Mouse (Mus musculus): ENCODE measurements at regions not wholly inside any gene's neighbourhood (a gene's known extent, or its start where the extent isn't known, plus 50 kb on each side); places are given as distances from the start of the nearest gene placed in this dataset.

DNA sequence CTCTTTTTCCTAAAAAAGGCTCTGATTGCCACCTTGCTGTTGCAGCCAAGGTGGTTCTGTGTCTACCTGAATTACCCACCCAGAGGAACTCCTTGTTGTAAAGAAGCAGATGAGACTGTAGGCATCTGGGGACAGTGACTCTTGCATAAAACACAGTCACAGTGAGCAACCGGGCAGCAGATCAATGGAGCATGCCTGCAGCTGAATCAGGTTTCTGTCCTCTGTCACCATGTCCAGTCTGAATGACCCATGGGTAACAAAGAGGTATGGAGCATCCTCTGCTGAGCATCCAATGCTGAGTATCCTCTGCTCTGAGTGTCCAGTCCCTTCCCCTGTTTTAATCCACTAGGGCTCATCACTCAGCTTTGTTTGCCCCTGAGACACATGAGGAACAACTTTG lies 172.1 kb upstream of the Ankrd50 start:
- Histone ChIP-seq H3K27me3 (replicated peaks; ENCODE audit: control insufficient read depth, insufficient read depth, low read length) (no peaks in the 10 kb centered on the region), H3K27ac (ENCODE audit: insufficient read depth, low read depth, low read length) (no peak overlapping the region), H3K4me3 (ENCODE audit: insufficient read depth, low read depth, low read length) (no peak overlapping the region), H3K36me3 (ENCODE audit: control insufficient read depth, insufficient read depth, low read length) (no peaks in the 10 kb centered on the region), H3K4me1 (ENCODE audit: control insufficient read depth, insufficient read depth, low read length) (no peaks in the 10 kb centered on the region)
- 56% methylated on average over 1 of the region's 1 CpGs for WGBS
- no peak for DNase-seq
- TF ChIP-seq CTCF (conservative IDR thresholded peaks at IDR 0.05; ENCODE audit: insufficient read depth, insufficient read length, low read depth, low read length) (no peak), POLR2A (IDR thresholded peaks at IDR 0.05; ENCODE audit: low read depth, low read length) (no peak)

DNA sequence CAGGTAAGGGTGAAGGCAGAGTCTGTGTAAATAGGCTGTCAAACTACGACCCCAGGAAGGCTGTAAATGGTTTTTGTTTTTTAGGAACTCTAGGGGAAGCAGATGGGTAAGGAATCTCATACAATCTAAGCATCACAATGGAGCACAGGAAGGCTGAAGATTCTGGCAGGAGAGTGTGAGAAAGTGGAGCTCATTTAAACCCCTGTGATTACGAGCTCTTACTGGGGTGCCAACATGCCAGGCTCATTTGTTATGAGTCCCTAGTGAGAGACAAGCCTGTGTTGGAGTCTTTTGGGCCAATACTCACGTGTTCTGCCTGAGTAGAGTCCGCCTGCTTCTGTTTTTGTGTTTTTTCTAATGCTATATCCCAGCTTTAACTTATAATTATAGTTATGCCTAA lies 169.3 kb upstream of the Ankrd50 start:
- DNase-seq: no peak
- H3K4me1 ChIP-seq (ENCODE audit: control insufficient read depth, insufficient read depth, low read length): no peaks in the 10 kb centered on the region
- 76% methylated on average over 4 of the region's 4 CpGs for WGBS
- no peaks in the 10 kb centered on the region for H3K36me3 ChIP-seq (ENCODE audit: control insufficient read depth, insufficient read depth, low read length)
- TF ChIP-seq CTCF (conservative IDR thresholded peaks at IDR 0.05; ENCODE audit: insufficient read depth, insufficient read length, low read depth, low read length): no peak
- no peak for TF ChIP-seq POLR2A (IDR thresholded peaks at IDR 0.05; ENCODE audit: low read depth, low read length)
- H3K4me3 ChIP-seq (ENCODE audit: insufficient read depth, low read depth, low read length): no peak overlapping the region
- no peak overlapping the region for H3K27ac ChIP-seq (ENCODE audit: insufficient read depth, low read depth, low read length)
- no peaks in the 10 kb centered on the region for H3K27me3 ChIP-seq (replicated peaks; ENCODE audit: control insufficient read depth, insufficient read depth, low read length)

GRCm38 (mm10) chr3:38652985-38653685 lies 168.5 kb upstream of the Ankrd50 start:
- Histone ChIP-seq H3K27me3 (replicated peaks; ENCODE audit: control insufficient read depth, insufficient read depth, low read length) (no peaks in the 10 kb centered on the region), H3K4me1 (ENCODE audit: control insufficient read depth, insufficient read depth, low read length) (no peaks in the 10 kb centered on the region), H3K4me3 (ENCODE audit: insufficient read depth, low read depth, low read length) (no peak overlapping the region), H3K27ac (ENCODE audit: insufficient read depth, low read depth, low read length) (no peak overlapping the region), H3K36me3 (ENCODE audit: control insufficient read depth, insufficient read depth, low read length) (no peaks in the 10 kb centered on the region)
- WGBS: 37% methylated on average over 5 of the region's 5 CpGs
- no peak for DNase-seq
- TF ChIP-seq CTCF (conservative IDR thresholded peaks at IDR 0.05; ENCODE audit: insufficient read depth, insufficient read length, low read depth, low read length) (no peak), POLR2A (IDR thresholded peaks at IDR 0.05; ENCODE audit: low read depth, low read length) (no peak)

DNA sequence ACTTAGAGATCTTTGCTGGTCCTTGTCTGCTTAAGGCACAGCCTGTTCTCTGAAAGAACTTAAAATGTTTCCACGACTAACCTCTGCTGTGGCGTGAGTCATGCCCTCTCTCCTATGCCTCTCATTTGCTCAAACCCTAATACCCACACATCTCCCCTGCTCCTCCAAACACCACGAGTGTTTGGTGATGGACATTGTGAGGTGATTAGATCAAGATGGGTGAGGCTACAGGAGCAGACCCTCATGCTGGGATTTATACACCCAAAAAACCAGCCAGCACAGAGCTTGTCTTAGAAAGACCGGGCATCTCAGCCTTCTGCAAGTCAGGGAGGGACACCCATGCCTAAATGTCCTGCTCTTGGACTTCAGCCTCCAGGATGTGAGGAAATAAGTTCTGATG lies 165.5 kb upstream of the Ankrd50 start:
- Histone ChIP-seq H3K4me3 (ENCODE audit: insufficient read depth, low read depth, low read length) (no peak overlapping the region), H3K27me3 (replicated peaks; ENCODE audit: control insufficient read depth, insufficient read depth, low read length) (no peaks in the 10 kb centered on the region), H3K27ac (ENCODE audit: insufficient read depth, low read depth, low read length) (no peak overlapping the region), H3K4me1 (ENCODE audit: control insufficient read depth, insufficient read depth, low read length) (no peaks in the 10 kb centered on the region), H3K36me3 (ENCODE audit: control insufficient read depth, insufficient read depth, low read length) (no peaks in the 10 kb centered on the region)
- WGBS: 80% methylated on average over 4 of the region's 4 CpGs
- no peak for DNase-seq
- TF ChIP-seq CTCF (conservative IDR thresholded peaks at IDR 0.05; ENCODE audit: insufficient read depth, insufficient read length, low read depth, low read length) (no peak), POLR2A (IDR thresholded peaks at IDR 0.05; ENCODE audit: low read depth, low read length) (no peak)

- H3K36me3 ChIP-seq (ENCODE audit: control insufficient read depth, insufficient read depth, low read length): no peaks in the 10 kb centered on the region
- no peak for TF ChIP-seq CTCF (conservative IDR thresholded peaks at IDR 0.05; ENCODE audit: insufficient read depth, insufficient read length, low read depth, low read length)
- no peak for TF ChIP-seq POLR2A (IDR thresholded peaks at IDR 0.05; ENCODE audit: low read depth, low read length)
- H3K27ac ChIP-seq (ENCODE audit: insufficient read depth, low read depth, low read length): no peak overlapping the region
- no peaks in the 10 kb centered on the region for H3K4me1 ChIP-seq (ENCODE audit: control insufficient read depth, insufficient read depth, low read length)
- no peaks in the 10 kb centered on the region for H3K27me3 ChIP-seq (replicated peaks; ENCODE audit: control insufficient read depth, insufficient read depth, low read length)
- no peak for DNase-seq
- WGBS: 46% methylated on average over 4 of the region's 4 CpGs
- H3K4me3 ChIP-seq (ENCODE audit: insufficient read depth, low read depth, low read length): no peak overlapping the region
Measured at GRCm38 (mm10) chr3:38648633-38649032, 164.0 kb upstream of the Ankrd50 start.

- H3K36me3 ChIP-seq (ENCODE audit: control insufficient read depth, insufficient read depth, low read length): no peaks in the 10 kb centered on the region
- 77% methylated on average over 7 of the region's 7 CpGs for WGBS
- no peak for TF ChIP-seq CTCF (conservative IDR thresholded peaks at IDR 0.05; ENCODE audit: insufficient read depth, insufficient read length, low read depth, low read length)
- no peak for TF ChIP-seq POLR2A (IDR thresholded peaks at IDR 0.05; ENCODE audit: low read depth, low read length)
- H3K4me3 ChIP-seq (ENCODE audit: insufficient read depth, low read depth, low read length): no peak overlapping the region
- DNase-seq: peak; percentile 8
- no peaks in the 10 kb centered on the region for H3K27me3 ChIP-seq (replicated peaks; ENCODE audit: control insufficient read depth, insufficient read depth, low read length)
- H3K4me1 ChIP-seq (ENCODE audit: control insufficient read depth, insufficient read depth, low read length): no peaks in the 10 kb centered on the region
- no peak overlapping the region for H3K27ac ChIP-seq (ENCODE audit: insufficient read depth, low read depth, low read length)
Measured at GRCm38 (mm10) chr3:38647737-38648330, 163.2 kb upstream of the Ankrd50 start.

DNA sequence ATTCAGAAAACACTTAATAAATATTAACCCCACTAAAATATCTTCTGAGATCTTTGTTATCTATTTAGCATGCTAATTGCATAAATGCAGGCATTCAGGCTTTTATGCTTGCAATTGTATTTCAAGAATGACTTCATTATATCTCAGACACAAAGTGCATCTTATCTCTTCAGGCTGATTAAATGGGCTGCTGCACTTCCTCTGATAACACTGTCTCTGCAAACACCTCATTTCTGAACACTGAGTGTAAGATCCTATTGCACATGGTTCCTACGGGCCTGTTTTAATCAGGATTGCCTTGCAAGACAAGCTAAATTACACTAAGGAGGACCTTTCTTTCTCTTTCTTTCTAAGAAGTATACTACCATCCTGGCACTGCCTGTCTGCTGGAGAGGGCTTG lies 157.1 kb upstream of the Ankrd50 start:
- Histone ChIP-seq H3K4me3 (ENCODE audit: insufficient read depth, low read depth, low read length) (no peak overlapping the region), H3K27me3 (replicated peaks; ENCODE audit: control insufficient read depth, insufficient read depth, low read length) (no peaks in the 10 kb centered on the region), H3K36me3 (ENCODE audit: control insufficient read depth, insufficient read depth, low read length) (no peaks in the 10 kb centered on the region), H3K4me1 (ENCODE audit: control insufficient read depth, insufficient read depth, low read length) (no peaks in the 10 kb centered on the region), H3K27ac (ENCODE audit: insufficient read depth, low read depth, low read length) (no peak overlapping the region)
- DNase-seq: no peak
- 74% methylated on average over 1 of the region's 1 CpGs for WGBS
- no peak for TF ChIP-seq CTCF (conservative IDR thresholded peaks at IDR 0.05; ENCODE audit: insufficient read depth, insufficient read length, low read depth, low read length)
- TF ChIP-seq POLR2A (IDR thresholded peaks at IDR 0.05; ENCODE audit: low read depth, low read length): no peak
